Mouse (Mus musculus): Measurements from ENCODE around the gene Tmem265.

DNA sequence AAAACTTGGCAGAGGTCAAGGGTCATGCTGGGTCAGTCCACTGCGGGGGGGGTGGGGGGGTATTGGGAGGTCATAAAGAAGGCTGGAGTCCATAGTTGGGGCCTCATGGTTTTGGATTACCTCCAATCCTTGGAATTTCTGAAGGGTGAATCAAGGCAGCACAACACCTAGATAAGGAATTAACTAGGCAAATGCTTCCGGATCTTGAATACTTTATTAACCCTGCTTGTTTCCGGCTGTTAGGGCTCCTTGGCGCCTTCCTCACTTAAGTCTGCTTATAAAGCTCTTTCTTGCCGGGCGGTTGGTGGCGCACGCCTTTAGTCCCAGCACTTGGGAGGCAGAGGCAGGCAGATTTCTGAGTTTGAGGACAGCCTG is 48.2 kb upstream of the Tmem265 start:
- peak in 1 of 2 experiments; percentile 23; a peak in 1 of 4 replicates for TF ChIP-seq POLR2A (IDR thresholded peaks at IDR 0.05; ENCODE audit: control insufficient read depth in 1 of 2, insufficient read depth in 1 of 2, low read depth in 1 of 2, low read length in 2 of 2, poor library complexity in 1 of 2)
- no peak for TF ChIP-seq MYB (IDR thresholded peaks at IDR 0.05; ENCODE audit: low read depth, low read length)
- TF ChIP-seq GABPA (IDR thresholded peaks at IDR 0.05; ENCODE audit: low read depth, low read length) = no peak
- no peak for TF ChIP-seq POLR2AphosphoS2 (IDR thresholded peaks at IDR 0.05; ENCODE audit: low read length)
- no peak for TF ChIP-seq JUND (IDR thresholded peaks at IDR 0.05; ENCODE audit: low read depth, low read length)
- TF ChIP-seq ZNF384 (IDR thresholded peaks at IDR 0.05; ENCODE audit: low read depth, low read length) = no peak
- no peak for TF ChIP-seq POLR2AphosphoS5 (IDR thresholded peaks at IDR 0.05; ENCODE audit: borderline replicate concordance, low read depth, low read length)

Measured in MEL (cell line).